Mouse (Mus musculus): Measurements from ENCODE around the gene Pip5k1c.
A peak's percentile ranks its signal among the peaks of the same experiment; 100 is the strongest.

Pip5k1c gene

GRCm38 (mm10) chr10:81323141-81323775, 30.5 kb downstream of the Pip5k1c start:
- no peak for DNase-seq (ENCODE audit: low spot score in 2 of 2)

GRCm38 (mm10) chr10:81323791-81324530, 31.2 kb downstream of the Pip5k1c start:
- no peak for DNase-seq (ENCODE audit: low spot score in 2 of 2)

- DNase-seq (ENCODE audit: low spot score in 2 of 2), result no peak
These were observed 32.4 kb downstream of the Pip5k1c start for GRCm38 (mm10) chr10:81325176-81325575.

GRCm38 (mm10) chr10:81325781-81326180, 33.0 kb downstream of the Pip5k1c start:
- DNase-seq (ENCODE audit: low spot score in 2 of 2), result no peak

- DNase-seq (ENCODE audit: low spot score in 2 of 2), result no peak
These were observed 34.1 kb downstream of the Pip5k1c start for GRCm38 (mm10) chr10:81326858-81327257.

- peak in 1 of 2 experiments; percentile 31 for DNase-seq (ENCODE audit: low spot score in 2 of 2)
These were observed 35.2 kb downstream of the Pip5k1c start for GRCm38 (mm10) chr10:81327959-81328358.

GRCm38 (mm10) chr10:81328386-81328785, 35.6 kb downstream of the Pip5k1c start, which contains the start of gene Tbxa2r:
Gene Tbxa2r, plus strand, starts transcription at chr10:81328731.
- DNase-seq (ENCODE audit: low spot score in 2 of 2), result peak in 1 of 2 experiments; percentile 74

GRCm38 (mm10) chr10:81329194-81329975, 36.6 kb downstream of the Pip5k1c start:
- peak in 1 of 2 experiments; percentile 64 for DNase-seq (ENCODE audit: low spot score in 2 of 2)

- peak in 1 of 2 experiments; percentile 28 for DNase-seq (ENCODE audit: low spot score in 2 of 2)
These were observed 37.2 kb downstream of the Pip5k1c start for GRCm38 (mm10) chr10:81330007-81330406.

GRCm38 (mm10) chr10:81332277-81332676, 39.5 kb downstream of the Pip5k1c start:
- DNase-seq (ENCODE audit: low spot score in 2 of 2), result no peak

GRCm38 (mm10) chr10:81334324-81334723, 41.6 kb downstream of the Pip5k1c start:
- no peak for DNase-seq (ENCODE audit: low spot score in 2 of 2)

GRCm38 (mm10) chr10:81335393-81336340, 42.9 kb downstream of the Pip5k1c start:
- no peak for DNase-seq (ENCODE audit: low spot score in 2 of 2)

- DNase-seq (ENCODE audit: low spot score in 2 of 2), result no peak
These were observed 43.8 kb downstream of the Pip5k1c start for GRCm38 (mm10) chr10:81336558-81336957.

- DNase-seq (ENCODE audit: low spot score in 2 of 2), result no peak
These were observed 48.0 kb downstream of the Pip5k1c start for GRCm38 (mm10) chr10:81340551-81341332.

- DNase-seq (ENCODE audit: low spot score in 2 of 2), result peak; percentile 68 to 88
These were observed 48.7 kb downstream of the Pip5k1c start for GRCm38 (mm10) chr10:81341333-81341949.

- DNase-seq (ENCODE audit: low spot score in 2 of 2), result peak in 1 of 2 experiments; percentile 49
These were observed 50.1 kb downstream of the Pip5k1c start, which contains the start of gene Gipc3 for GRCm38 (mm10) chr10:81342686-81343505. Gene Gipc3, minus strand, starts transcription at chr10:81343266.

- DNase-seq (ENCODE audit: low spot score in 2 of 2), result peak in 1 of 2 experiments; percentile 44
These were observed 51.8 kb downstream of the Pip5k1c start for GRCm38 (mm10) chr10:81344421-81345161.

GRCm38 (mm10) chr10:81345162-81345534, 52.4 kb downstream of the Pip5k1c start:
- DNase-seq (ENCODE audit: low spot score in 2 of 2), result no peak
